In genomic region chr15:100825249-100825856, GRCm38 (mm10) we compare ENCODE assay signal across 9 mouse cellular contexts. TPM values are rescaled to one million over a fixed set of nuclear protein-coding genes. Genes with fewer than 3 reads are reported as not detected.
DNase-seq lines count a peak whose midpoint lies in the region; ATAC-seq and TF ChIP-seq lines count a peak whose summit lies in the region.
"Had no signal": no experiment of that assay in that cellular context is flagged by ENCODE, and none has a peak within 500 bp of the region (broad histone marks: within the 10 kb centered on the region; RNA-seq: fewer than 3 reads in every experiment).

No protein-coding gene starts in this region.

- peaks cover 19% of the 10 kb centered on the region; the same call in 1 of the 2 replicates for H3K27me3 ChIP-seq in hindbrain, embryonic 12.5 days
- H3K27me3 ChIP-seq in limb, embryonic 14.5 days (ENCODE audit: control insufficient read depth, insufficient read depth, low read length), result 0 out of 2 replicates have a peak, but pooled peaks cover 12% of the 10 kb centered on the region

- intact Hi-C loops in gastrocnemius, postnatal 14 days (cut with DNase I; ENCODE audit: low total_unique reads), result no loop called here

- H3K9me3 ChIP-seq in hindbrain, embryonic 12.5 days (replicated peaks), result no peaks in the 10 kb centered on the region
- H3K9me3 ChIP-seq in limb, embryonic 14.5 days (ENCODE audit: control insufficient read depth, low read length), result no peaks in the 10 kb centered on the region

- H3K4me2 ChIP-seq in hindbrain, embryonic 12.5 days (replicated peaks), result peak overlapping the region; percentile 42
- H3K4me2 ChIP-seq in limb, embryonic 14.5 days (replicated peaks; ENCODE audit: low read depth, low read length, severe bottlenecking), result peak overlapping the region; percentile 31; the same call in 1 of the 2 replicates
- H3K4me2 ChIP-seq: heart, embryonic 13.5 days had no signal

- no peak for ATAC-seq in hindbrain, embryonic 12.5 days (ENCODE audit: low FRiP score)
- ATAC-seq in limb, embryonic 14.5 days (ENCODE audit: low FRiP score, low read depth), result no peak

- no peaks in the 10 kb centered on the region for H3K36me3 ChIP-seq in hindbrain, embryonic 12.5 days
- no peaks in the 10 kb centered on the region for H3K36me3 ChIP-seq in limb, embryonic 14.5 days (ENCODE audit: control insufficient read depth, insufficient read depth, low read length)
- H3K36me3 ChIP-seq: heart, embryonic 13.5 days had no signal

- DNase-seq in thymus, postnatal 4 days, result peak; percentile 19
- DNase-seq in thymus, adult 18-20 months, result no peak
- DNase-seq in limb, embryonic 14.5 days (ENCODE audit: low spot score), result no peak
- no peak for DNase-seq in gastrocnemius, postnatal 10 days
- DNase-seq in gastrocnemius, postnatal 14 days, result no peak
- no peak for DNase-seq in thymus, postnatal 25 days

- H3K4me1 ChIP-seq in hindbrain, embryonic 12.5 days, result peaks cover 9% of the 10 kb centered on the region
- H3K4me1 ChIP-seq in limb, embryonic 14.5 days (ENCODE audit: control insufficient read depth, insufficient read depth, low read length), result peaks cover 6% of the 10 kb centered on the region
- H3K4me1 ChIP-seq: heart, embryonic 13.5 days had no signal

- no peak overlapping the region for H3K27ac ChIP-seq in hindbrain, embryonic 12.5 days
- no peak overlapping the region for H3K27ac ChIP-seq in limb, embryonic 14.5 days (replicated peaks; ENCODE audit: low read depth, low read length)
- H3K27ac ChIP-seq: heart, embryonic 13.5 days; macrophage had no signal

- peak overlapping the region; percentile 19 for H3K4me3 ChIP-seq in hindbrain, embryonic 12.5 days
- H3K4me3 ChIP-seq in limb, embryonic 14.5 days (replicated peaks; ENCODE audit: low read length), result no peak overlapping the region
- H3K4me3 ChIP-seq: heart, embryonic 13.5 days had no signal

- 20% methylated on average over 22 of the region's 26 CpGs for WGBS in hindbrain, embryonic 12.5 days
- 14% methylated on average over 25 of the region's 26 CpGs for WGBS in limb, embryonic 14.5 days

- 0 out of 2 replicates have a peak overlapping the region, but pooled peaks have one; percentile 8 for H3K9ac ChIP-seq in hindbrain, embryonic 12.5 days
- H3K9ac ChIP-seq in limb, embryonic 14.5 days (ENCODE audit: low read depth, low read length, severe bottlenecking), result peak overlapping the region; percentile 16; the same call in 1 of the 2 replicates
- H3K9ac ChIP-seq: heart, embryonic 13.5 days had no signal

- no peak for TF ChIP-seq POLR2A in limb, embryonic 14.5 days (IDR thresholded peaks at IDR 0.05; ENCODE audit: borderline replicate concordance, extremely low read depth, insufficient read depth, insufficient read length)

RNA-seq across cellular contexts. Expression of gene Scn8a, which starts 44.3 kb away (rescaled TPM):
- polyA plus RNA-seq in hindbrain, embryonic 12.5 days (2016; fragmentation: Nextera tagmentation; extraction: Ambion mirVana), result 19.2 and 20.2 TPM in 2 replicates
- 7.9 and 8.4 TPM in 2 replicates for polyA plus RNA-seq in limb, embryonic 14.5 days (2012; rRNA removed)
- polyA plus RNA-seq in limb, embryonic 14.5 days (2014; fragmentation: Nextera tagmentation; extraction: Ambion mirVana), result 4.3 and 4.7 TPM in 2 replicates
- under 1 TPM; 0.72 to 0.92 TPM for total RNA-seq in gastrocnemius, postnatal 10 days (2021)
- under 1 TPM; 0.37 to 1.00 TPM for total RNA-seq in gastrocnemius, postnatal 14 days (2021)
- polyA plus RNA-seq: macrophage had no signal
